Mouse (Mus musculus): Measurements from ENCODE around the gene Btbd35f13.
"Not testable (repeated sequence)": the region's sequence is repeated elsewhere in the genome, so short reads cannot be mapped to it uniquely, and the experiment has no call there.

The Btbd35f13 gene

GRCm38 (mm10) chrX:33656872-33657271 is at the start of gene Btbd35f13:
Gene Btbd35f13 (plus strand): TSS chrX:33657172.
- DNase-seq (ENCODE audit: low spot score) = not testable (repeated sequence)

GRCm38 (mm10) chrX:33702249-33702648 is 45.3 kb downstream of the Btbd35f13 start, which contains the start of gene Btbd35f14:
Gene Btbd35f14 (minus strand): TSS chrX:33702349.
- not testable (repeated sequence) for DNase-seq (ENCODE audit: low spot score)

Data from layer of hippocampus, adult 9-10 months (tissue).